24 mouse cellular contexts compared by ENCODE assay signal in genomic region chr13:93419779-93420178, GRCm38 (mm10).
DNase-seq lines count a peak whose midpoint lies in the region; ATAC-seq and TF ChIP-seq lines count a peak whose summit lies in the region.
"Had no signal": no experiment of that assay in that cellular context is flagged by ENCODE, and none has a peak within 500 bp of the region (broad histone marks: within the 10 kb centered on the region; RNA-seq: fewer than 3 reads in every experiment).

No protein-coding gene starts in this region.

- peak; percentile 73 for DNase-seq in heart, adult 11 months
- DNase-seq in heart, postnatal 36 days, result no peak
- no peak for DNase-seq in layer of hippocampus, adult 2 months (ENCODE audit: low spot score in 2 of 2)
- DNase-seq in layer of hippocampus, postnatal 10 days (ENCODE audit: low spot score in 2 of 2), result no peak
- peak; percentile 50 for DNase-seq in brain, embryonic 14.5 days (ENCODE audit: low read depth)
- DNase-seq in forebrain, postnatal 0 days, result peak; percentile 15
- DNase-seq in adipocyte (ENCODE audit: low spot score), result no peak
- DNase-seq: adrenal gland, adult 8-10 months; B cell, adult 2 months; cerebellum, adult 8-10 months; heart, postnatal 14 days; kidney, adult 11 months; kidney, postnatal 14 days; lung, adult 2 months; lung, postnatal 10 days; right cerebral cortex, postnatal 4 days; thymus, adult 18-20 months; thymus, postnatal 25 days had no signal

- H3K4me1 ChIP-seq in forebrain, postnatal 0 days (ENCODE audit: insufficient read depth), result no peaks in the 10 kb centered on the region
- H3K4me1 ChIP-seq: limb, embryonic 15.5 days; midbrain, embryonic 15.5 days had no signal

- H3K4me3 ChIP-seq in layer of hippocampus, adult 2 months, result no peak overlapping the region
- H3K4me3 ChIP-seq in forebrain, postnatal 0 days (ENCODE audit: low read depth, low read length), result no peak overlapping the region
- H3K4me3 ChIP-seq: limb, embryonic 15.5 days; midbrain, embryonic 15.5 days had no signal

- ATAC-seq in forebrain, postnatal 0 days, result peak; percentile 36; the same call in 1 of the 2 replicates
- ATAC-seq: activated CD4-positive, CD25-positive, alpha-beta regulatory T cell, adult 4 months had no signal

- intact Hi-C loops in heart, postnatal 36 days (cut with DNase I), result no loop called here

- TF ChIP-seq CTCF in layer of hippocampus, adult 2 months (conservative IDR thresholded peaks at IDR 0.05), result no peak
- TF ChIP-seq CTCF in brain, embryonic 14.5 days (IDR thresholded peaks at IDR 0.05; ENCODE audit: borderline replicate concordance, extremely low read depth, insufficient read depth, insufficient read length), result no peak
- TF ChIP-seq CTCF in forebrain, postnatal 0 days (IDR thresholded peaks at IDR 0.05; ENCODE audit: low read depth), result no peak

- H3K27me3 ChIP-seq in forebrain, postnatal 0 days (ENCODE audit: insufficient read depth, low read length), result no peaks in the 10 kb centered on the region
- H3K27me3 ChIP-seq: limb, embryonic 15.5 days; midbrain, embryonic 15.5 days had no signal

- H3K27ac ChIP-seq in layer of hippocampus, adult 2 months, result peak overlapping the region; percentile 7; the same call in 1 of the 2 replicates
- no peak overlapping the region for H3K27ac ChIP-seq in forebrain, postnatal 0 days (ENCODE audit: low read depth, low read length)
- H3K27ac ChIP-seq: limb, embryonic 15.5 days; liver, embryonic 14.5 days; macrophage; midbrain, embryonic 15.5 days; stomach, postnatal 0 days had no signal

- H3K4me2 ChIP-seq in forebrain, postnatal 0 days (ENCODE audit: low read depth), result no peak overlapping the region
- H3K4me2 ChIP-seq: limb, embryonic 15.5 days; midbrain, embryonic 15.5 days had no signal

- TF ChIP-seq POLR2A in brain, embryonic 14.5 days (IDR thresholded peaks at IDR 0.05; ENCODE audit: borderline replicate concordance, extremely low read depth, insufficient read depth, insufficient read length, poor library complexity, severe bottlenecking), result no peak

- H3K9ac ChIP-seq in forebrain, postnatal 0 days, result no peak overlapping the region
- H3K9ac ChIP-seq: limb, embryonic 15.5 days; liver, embryonic 14.5 days; midbrain, embryonic 15.5 days had no signal

- WGBS in forebrain, postnatal 0 days, result 35% methylated on average over 2 of the region's 2 CpGs

- no peaks in the 10 kb centered on the region for H3K9me3 ChIP-seq in forebrain, postnatal 0 days (ENCODE audit: low read length)
- H3K9me3 ChIP-seq: limb, embryonic 15.5 days; midbrain, embryonic 15.5 days had no signal

- no peaks in the 10 kb centered on the region for H3K36me3 ChIP-seq in forebrain, postnatal 0 days (ENCODE audit: insufficient read depth)
- H3K36me3 ChIP-seq: limb, embryonic 15.5 days; midbrain, embryonic 15.5 days had no signal

Comparison
In these comparisons a context has a peak if more than half of its experiments do, and no peak if none do; other contexts are left out.
1. DNase-seq: peak in heart, adult 11 months (single experiment), brain, embryonic 14.5 days (single experiment) and forebrain, postnatal 0 days (single experiment); none in heart, postnatal 36 days (0 of 2), layer of hippocampus, adult 2 months (0 of 2), layer of hippocampus, postnatal 10 days (0 of 2) and adipocyte (single experiment).